Mouse (Mus musculus) heart, adult 2 months (tissue): ENCODE measurements at regions not wholly inside any gene's neighbourhood (a gene's known extent, or its start where the extent isn't known, plus 50 kb on each side); places are given as distances from the start of the nearest gene placed in this dataset.

ENCODE experiments used
- CTCF ChIP-seq: fragments of 200-600 bp; IDR thresholded peaks from 2 replicates; pipeline ENCODE4 v1.8.1; 2022; ENCODE audit warnings: antibody characterized with exemption, mild to moderate bottlenecking, moderate library complexity
- POLR2A ChIP-seq: fragments of 200-500 bp; IDR thresholded peaks from 2 replicates; pipeline ENCODE4 v1.6.1; 2011; ENCODE audit warnings: mild to moderate bottlenecking, low read depth, low read length, control low read depth; ENCODE audit not compliant: insufficient read depth

DNA sequence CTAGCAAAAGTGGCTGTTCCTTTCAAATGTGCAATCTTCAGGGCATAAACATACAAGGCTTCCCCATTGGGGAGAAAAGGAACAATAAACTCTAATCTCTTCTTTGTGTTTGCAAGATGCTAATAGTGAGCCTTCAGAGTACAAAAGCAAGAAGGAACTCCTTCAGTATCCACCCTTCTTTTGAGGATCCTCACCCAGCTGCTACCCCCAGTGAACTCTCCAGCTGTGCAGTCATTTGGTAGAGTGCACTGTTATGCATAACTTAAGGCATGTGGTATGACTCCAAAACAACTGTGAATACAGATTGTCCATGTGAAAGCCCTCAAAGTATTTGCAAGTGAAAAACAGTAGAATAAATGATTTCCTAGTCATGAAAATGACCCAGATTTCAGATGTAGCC is 487.1 kb upstream of the Mef2c start:
- TF ChIP-seq CTCF (no peak), POLR2A (no peak)
